Mouse (Mus musculus) gastrocnemius, postnatal 4 days (tissue): ENCODE results near the gene Vmn1r25. TPM values are rescaled to one million over a fixed set of nuclear protein-coding genes. Genes with fewer than 3 reads are reported as not detected.
"Not testable (repeated sequence)": the region's sequence is repeated elsewhere in the genome, so short reads cannot be mapped to it uniquely, and the experiment has no call there.

Experiments used
- DNase-seq, 2 experiments: peaks; one replicate each; pipeline ENCODE4 v3.0.0; 2021 to 2022; ENCODE audit warnings: low spot score in 2 of 2, mixed read lengths in 2 of 2
- long read RNA-seq, 2 experiments: library from polyadenylated mRNA; stranded (forward); transcript quantifications; one replicate each; pipeline ENCODE4 v2.0.0; 2021
- total RNA-seq, 2 experiments: library from RNA; stranded (reverse); gene quantifications; 2 replicates each; pipeline ENCODE4 v1.2.3; 2021

Gene Vmn1r25
- total RNA-seq = not detected
- long read RNA-seq, experiment 1 = 0 reads
- long read RNA-seq, experiment 2 = 0 reads

- DNase-seq = no peak
These were observed at the start of gene Vmn1r25 for GRCm38 (mm10) chr6:57980710-57981109. Gene Vmn1r25, minus strand, starts transcription at chr6:57980810.

- not testable (repeated sequence) for DNase-seq
These were observed 36.9 kb upstream of the Vmn1r25 start for GRCm38 (mm10) chr6:58017478-58017877.

DNA sequence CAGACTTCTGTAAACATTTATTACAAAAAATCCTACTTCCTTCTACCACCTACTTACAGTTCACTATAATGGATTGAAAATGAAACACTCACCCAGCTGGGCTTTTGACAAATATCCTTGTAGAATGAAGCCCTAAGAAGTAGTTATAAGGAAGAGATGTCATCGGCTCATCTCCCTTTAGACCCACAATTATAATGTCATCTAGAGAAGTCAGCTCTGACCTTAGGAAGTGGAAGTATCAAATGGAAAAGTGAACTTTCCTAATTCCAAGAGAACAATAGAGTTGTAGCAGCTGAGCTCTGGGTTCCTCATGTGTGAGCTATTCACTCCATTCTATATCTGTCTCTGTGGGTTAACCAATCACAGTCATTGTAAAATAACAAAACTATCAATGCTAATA, 34.4 kb upstream of the Vmn1r25 start, which contains the start of gene Vmn1r26:
Gene Vmn1r26 (minus strand): TSS at position 101 of the 400 bp plus-strand sequence.
- no peak for DNase-seq

- DNase-seq = not testable (repeated sequence)
These were observed 19.2 kb downstream of the Vmn1r25 start, which contains the start of gene Vmn1r24 for GRCm38 (mm10) chr6:57961403-57961802. Gene Vmn1r24, minus strand, starts transcription at chr6:57961503.

Other genes starting within 250 kb of the Vmn1r25 start
- 10 to 100 TPM; 15.4 to 16.2 TPM for gene Vopp1, start 155.7 kb downstream of the Vmn1r25 start, total RNA-seq
- gene Vmn1r21, start 130.5 kb downstream of the Vmn1r25 start, total RNA-seq = not detected
- gene Vmn1r22, start 72.8 kb downstream of the Vmn1r25 start, total RNA-seq = not detected
- gene Vmn1r23, start 54.0 kb downstream of the Vmn1r25 start, total RNA-seq = not detected
- gene Vmn1r24, start 19.3 kb downstream of the Vmn1r25 start, total RNA-seq = not detected
- gene Vmn1r26, start 34.3 kb upstream of the Vmn1r25 start, total RNA-seq = not detected
- not detected for gene Vmn1r27, start 238.0 kb upstream of the Vmn1r25 start, total RNA-seq